Mouse (Mus musculus) hindbrain, embryonic 12.5 days (tissue): Measurements from ENCODE around the gene Nr6a1. TPM values are rescaled to one million over a fixed set of nuclear protein-coding genes. Genes with fewer than 3 reads are reported as not detected.
A peak's percentile ranks its signal among the peaks of the same experiment; 100 is the strongest.

ENCODE experiments used
- ATAC-seq: fragments of 200-750 bp; cut with Nextera tagmentation; 2 replicates; pipeline ENCODE4 v1.8.0; 2017; ENCODE audit warnings: moderate TSS enrichment; ENCODE audit not compliant: low FRiP score
- H3K27ac ChIP-seq: fragments of 300-500 bp; sonication (generic); 2 replicates; pipeline ENCODE4 v1.5.1; 2016; ENCODE audit warnings: mild to moderate bottlenecking
- H3K27me3 ChIP-seq: fragments of 300-500 bp; sonication (generic); 2 replicates; pipeline ENCODE4 v1.6.1; 2016; ENCODE audit warnings: mild to moderate bottlenecking
- H3K36me3 ChIP-seq: fragments of 300-500 bp; sonication (generic); 2 replicates; pipeline ENCODE4 v1.6.1; 2016; ENCODE audit warnings: mild to moderate bottlenecking
- H3K4me1 ChIP-seq: fragments of 300-500 bp; sonication (generic); 2 replicates; pipeline ENCODE4 v1.6.1; 2016
- H3K4me2 ChIP-seq: fragments of 300-500 bp; sonication (generic); replicated peaks from 2 replicates; pipeline ENCODE4 v1.6.1; 2016; ENCODE audit warnings: mild to moderate bottlenecking
- H3K4me3 ChIP-seq: fragments of 300-500 bp; sonication (generic); 2 replicates; pipeline ENCODE4 v1.5.1; 2016; ENCODE audit warnings: mild to moderate bottlenecking
- H3K9ac ChIP-seq: fragments of 300-500 bp; sonication (generic); 2 replicates; pipeline ENCODE4 v1.6.1; 2016; ENCODE audit warnings: mild to moderate bottlenecking, moderate library complexity
- H3K9me3 ChIP-seq: fragments of 300-500 bp; sonication (generic); replicated peaks from 2 replicates; pipeline ENCODE4 v1.6.1; 2016; ENCODE audit warnings: mild to moderate bottlenecking
- WGBS: fragments of 180-500 bp; shearing (Covaris S2); methylation state at CpG from one replicate; pipeline ENCODE4 v1.1.7; 2016; 5-methylcytosine and 5-hydroxymethylcytosine counted together
- polyA plus RNA-seq: library from polyadenylated mRNA; unstranded; fragments of >200 nt; fragmentation: Nextera tagmentation; extraction: Ambion mirVana; gene quantifications from 2 replicates; pipeline ENCODE4 v1.2.1, GENCODE M21; 2016

Nr6a1 gene
- polyA plus RNA-seq, 1 experiment from 2014 or later = 3.8 TPM

DNA sequence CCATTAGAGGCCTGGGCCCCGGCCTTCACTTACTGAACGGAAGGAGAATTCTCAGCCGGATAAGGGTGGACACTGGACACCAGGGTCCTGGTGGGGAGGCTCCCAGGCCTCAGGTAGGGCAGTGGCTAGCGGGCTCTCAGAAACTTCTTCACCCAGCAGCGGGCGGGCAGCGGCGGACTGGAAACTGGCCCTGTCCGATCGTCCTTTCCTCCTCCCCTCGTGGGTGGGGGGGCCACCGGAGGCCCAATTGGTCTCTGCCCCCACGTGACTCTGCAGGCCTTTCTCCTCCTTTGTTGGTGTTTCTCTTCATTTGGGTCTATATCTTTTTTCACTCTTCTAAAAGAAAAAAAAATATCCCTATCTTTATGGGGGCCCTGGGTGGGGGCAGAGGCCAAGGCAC is 213.2 kb downstream of the Nr6a1 start, which contains the start of gene Nr5a1:
TSS of gene Nr5a1 (minus strand) at position 219 of the 400 bp plus-strand sequence.
- no peak within 1 kb of the TSS for H3K9ac ChIP-seq
- H3K36me3 ChIP-seq = no peaks in the 10 kb centered on the region
- no peak within 1 kb of the TSS for H3K27ac ChIP-seq
- no peak within 1 kb of the TSS for H3K4me2 ChIP-seq
- H3K9me3 ChIP-seq = no peaks in the 10 kb centered on the region
- peaks cover 55% of the 10 kb centered on the region for H3K27me3 ChIP-seq
- no peak within 1 kb of the TSS for H3K4me3 ChIP-seq
- no peak for ATAC-seq
- peaks cover 21% of the 10 kb centered on the region for H3K4me1 ChIP-seq
- 85% methylated on average over 13 of the region's 13 CpGs for WGBS

DNA sequence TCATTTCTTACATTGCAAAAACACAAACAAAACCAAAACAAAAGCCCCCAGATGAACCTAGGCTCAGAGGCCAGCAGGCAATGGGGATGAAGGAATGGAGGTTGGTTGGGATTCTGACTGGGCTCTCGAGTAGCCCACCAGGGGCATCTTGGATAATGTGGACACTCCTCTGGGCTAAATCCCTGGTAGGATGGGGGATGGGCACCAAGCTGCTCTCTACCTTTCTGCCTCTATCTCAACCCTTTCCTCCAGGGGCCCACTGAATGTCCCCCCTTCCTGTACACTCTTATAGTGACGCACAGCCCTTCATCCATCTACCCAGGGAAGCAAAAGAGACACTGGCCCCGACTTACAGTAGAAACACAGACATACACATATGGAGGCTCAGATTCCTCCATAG is 213.9 kb downstream of the Nr6a1 start:
- Histone ChIP-seq H3K4me3 (no peak overlapping the region), H3K4me1 (peaks cover 24% of the 10 kb centered on the region), H3K27ac (no peak overlapping the region), H3K9me3 (no peaks in the 10 kb centered on the region), H3K4me2 (no peak overlapping the region), H3K36me3 (no peaks in the 10 kb centered on the region), H3K9ac (no peak overlapping the region), H3K27me3 (peaks cover 61% of the 10 kb centered on the region)
- WGBS = 71% methylated on average over 3 of the region's 3 CpGs
- ATAC-seq = no peak

GRCm38 (mm10) chr2:38712769-38713125 is 214.7 kb downstream of the Nr6a1 start:
- Histone ChIP-seq H3K4me3 (no peak overlapping the region), H3K27ac (no peak overlapping the region), H3K4me2 (no peak overlapping the region), H3K27me3 (peaks cover 69% of the 10 kb centered on the region), H3K9ac (no peak overlapping the region), H3K36me3 (no peaks in the 10 kb centered on the region), H3K9me3 (no peaks in the 10 kb centered on the region), H3K4me1 (peaks cover 24% of the 10 kb centered on the region)
- 22% methylated on average over 11 of the region's 11 CpGs for WGBS
- ATAC-seq = no peak

GRCm38 (mm10) chr2:38712076-38712768 is 215.3 kb downstream of the Nr6a1 start:
- Histone ChIP-seq H3K27ac (no peak overlapping the region), H3K27me3 (peaks cover 74% of the 10 kb centered on the region), H3K36me3 (no peaks in the 10 kb centered on the region), H3K4me1 (peaks cover 24% of the 10 kb centered on the region), H3K4me3 (peak overlapping the region; percentile 33), H3K4me2 (peak overlapping the region; percentile 50), H3K9me3 (no peaks in the 10 kb centered on the region), H3K9ac (peak overlapping the region; percentile 15; the same call in 1 of the 2 replicates)
- ATAC-seq = no peak
- WGBS = 5% methylated on average over 50 of the region's 58 CpGs

DNA sequence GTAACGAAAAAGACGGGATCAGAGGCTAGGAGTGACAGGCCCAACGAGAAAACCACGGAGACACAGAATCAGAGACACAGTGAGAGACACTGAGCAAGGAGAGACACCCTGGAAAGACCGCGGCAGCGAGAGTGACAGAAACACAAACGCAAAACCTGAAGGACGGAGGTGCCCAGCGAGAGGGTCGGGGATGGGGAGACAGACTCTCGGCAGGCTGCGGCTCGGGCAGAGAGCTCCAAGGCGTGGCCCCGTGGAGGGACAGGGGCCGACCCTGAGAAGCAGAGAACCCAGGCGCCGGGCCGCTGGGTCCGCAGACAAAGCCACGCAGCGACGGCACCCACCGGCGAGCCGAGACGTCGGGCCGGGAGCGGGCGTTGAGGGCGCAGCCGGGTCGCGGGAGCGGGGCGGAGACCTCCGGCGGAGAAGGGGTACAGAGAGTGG is 216.0 kb downstream of the Nr6a1 start:
- H3K4me2 ChIP-seq = peak overlapping the region; percentile 50
- peaks cover 24% of the 10 kb centered on the region for H3K4me1 ChIP-seq
- H3K36me3 ChIP-seq = no peaks in the 10 kb centered on the region
- H3K9me3 ChIP-seq = no peaks in the 10 kb centered on the region
- H3K9ac ChIP-seq = peak overlapping the region; percentile 15; the same call in 1 of the 2 replicates
- WGBS = under 1% methylated on average over 39 of the region's 40 CpGs
- H3K27me3 ChIP-seq = peaks cover 82% of the 10 kb centered on the region
- ATAC-seq = no peak
- peak overlapping the region; percentile 33 for H3K4me3 ChIP-seq
- H3K27ac ChIP-seq = no peak overlapping the region

DNA sequence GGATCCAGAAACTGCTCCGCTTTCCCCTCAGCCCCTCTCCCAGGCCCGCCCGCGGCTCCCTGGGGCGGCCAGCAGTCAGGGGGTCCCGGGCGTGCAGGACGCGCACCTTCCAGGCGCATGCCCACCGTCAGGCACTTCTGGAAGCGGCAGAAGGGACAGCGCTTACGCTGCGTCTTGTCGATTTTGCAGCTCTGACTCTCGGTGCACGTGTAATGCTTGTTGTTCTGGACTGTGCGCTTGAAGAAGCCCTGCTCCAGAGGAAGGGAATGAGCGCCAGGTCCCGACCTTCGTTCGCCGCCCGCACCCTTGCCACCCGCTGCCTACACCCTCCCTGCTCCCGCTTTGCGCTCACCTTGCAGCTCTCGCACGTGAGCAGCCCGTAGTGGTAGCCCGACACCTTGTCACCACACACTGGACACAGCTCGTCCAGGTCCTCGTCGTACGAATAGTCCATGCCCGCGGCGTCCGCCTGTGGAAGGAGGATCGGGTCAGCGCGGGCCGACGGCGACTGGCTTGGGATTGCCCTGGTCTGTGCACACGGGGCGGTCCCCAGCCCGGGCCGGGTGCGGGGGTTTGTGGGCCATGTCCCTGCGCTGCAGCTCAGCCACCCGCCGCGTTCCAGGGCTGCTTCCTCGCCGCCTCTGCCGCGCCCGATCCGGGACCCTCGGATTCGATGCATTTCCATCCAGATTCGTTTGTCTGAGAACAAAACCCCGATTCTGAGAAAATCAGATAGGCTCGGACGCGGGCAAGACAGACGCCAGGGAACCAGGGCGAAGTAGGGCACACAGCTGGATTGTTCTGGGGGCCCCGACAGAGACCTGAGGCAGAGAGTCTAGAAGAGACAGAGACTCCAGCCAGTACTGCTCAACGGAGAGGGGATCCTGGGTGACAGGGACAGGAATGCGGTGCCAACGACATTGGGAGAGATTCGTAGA is 216.9 kb downstream of the Nr6a1 start:
- no peak for ATAC-seq
- Histone ChIP-seq H3K27me3 (peaks cover 91% of the 10 kb centered on the region), H3K4me3 (peak overlapping the region; percentile 26), H3K9ac (peak overlapping the region; percentile 8; the same call in 1 of the 2 replicates), H3K9me3 (no peaks in the 10 kb centered on the region), H3K36me3 (no peaks in the 10 kb centered on the region), H3K4me1 (peaks cover 24% of the 10 kb centered on the region), H3K27ac (no peak overlapping the region), H3K4me2 (peak overlapping the region; percentile 48)
- under 1% methylated on average over 75 of the region's 75 CpGs for WGBS

DNA sequence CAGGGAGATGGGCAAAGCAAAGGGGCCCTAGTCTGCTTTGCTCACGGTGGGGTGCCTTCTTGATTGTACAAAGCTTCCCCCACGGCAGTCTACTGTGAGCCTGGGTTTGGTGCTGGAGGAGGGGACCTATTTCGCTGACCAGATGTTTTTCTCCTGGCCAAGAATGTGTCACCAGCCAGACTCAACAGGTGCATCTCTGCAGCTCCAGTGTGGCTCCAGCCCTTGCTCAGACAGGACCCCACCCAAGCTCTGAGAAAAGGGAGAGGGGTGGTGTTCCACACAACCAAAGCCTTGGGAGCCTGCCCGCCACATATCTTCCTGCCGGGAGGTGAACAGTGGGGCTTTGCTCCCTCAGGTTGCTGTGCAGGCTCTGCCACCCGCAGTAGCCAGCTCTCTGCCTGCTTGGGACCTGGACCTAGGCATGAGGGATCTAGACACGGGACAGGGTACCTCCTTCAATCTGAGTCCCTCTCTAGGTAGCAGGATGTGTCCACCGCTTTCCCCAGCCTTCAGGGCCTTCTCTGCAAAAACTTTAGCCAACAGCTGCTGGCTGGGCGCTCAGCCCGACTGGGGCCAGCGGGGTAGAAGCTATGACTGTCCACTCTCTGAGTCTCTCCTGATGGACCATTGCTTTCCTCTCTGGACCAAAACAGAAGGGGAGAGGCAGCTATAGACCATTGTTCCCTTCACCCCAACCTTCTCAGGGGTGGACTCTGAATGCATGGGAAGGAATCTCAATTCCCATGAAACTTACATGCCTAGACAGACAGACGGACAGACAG is 218.4 kb downstream of the Nr6a1 start:
- no peak overlapping the region for H3K4me2 ChIP-seq
- H3K27ac ChIP-seq = no peak overlapping the region
- ATAC-seq = no peak
- H3K27me3 ChIP-seq = peaks cover 95% of the 10 kb centered on the region
- H3K36me3 ChIP-seq = no peaks in the 10 kb centered on the region
- no peak overlapping the region for H3K4me3 ChIP-seq
- peaks cover 24% of the 10 kb centered on the region for H3K4me1 ChIP-seq
- 28% methylated on average over 12 of the region's 12 CpGs for WGBS
- no peak overlapping the region for H3K9ac ChIP-seq
- no peaks in the 10 kb centered on the region for H3K9me3 ChIP-seq

- H3K27me3 ChIP-seq = peaks cover 85% of the 10 kb centered on the region
- no peak overlapping the region for H3K27ac ChIP-seq
- H3K9me3 ChIP-seq = no peaks in the 10 kb centered on the region
- H3K4me2 ChIP-seq = no peak overlapping the region
- H3K36me3 ChIP-seq = no peaks in the 10 kb centered on the region
- H3K4me3 ChIP-seq = no peak overlapping the region
- 38% methylated on average over 6 of the region's 6 CpGs for WGBS
- no peak for ATAC-seq
- H3K9ac ChIP-seq = no peak overlapping the region
- peaks cover 18% of the 10 kb centered on the region for H3K4me1 ChIP-seq
Measured at GRCm38 (mm10) chr2:38706661-38707060, 220.8 kb downstream of the Nr6a1 start.

DNA sequence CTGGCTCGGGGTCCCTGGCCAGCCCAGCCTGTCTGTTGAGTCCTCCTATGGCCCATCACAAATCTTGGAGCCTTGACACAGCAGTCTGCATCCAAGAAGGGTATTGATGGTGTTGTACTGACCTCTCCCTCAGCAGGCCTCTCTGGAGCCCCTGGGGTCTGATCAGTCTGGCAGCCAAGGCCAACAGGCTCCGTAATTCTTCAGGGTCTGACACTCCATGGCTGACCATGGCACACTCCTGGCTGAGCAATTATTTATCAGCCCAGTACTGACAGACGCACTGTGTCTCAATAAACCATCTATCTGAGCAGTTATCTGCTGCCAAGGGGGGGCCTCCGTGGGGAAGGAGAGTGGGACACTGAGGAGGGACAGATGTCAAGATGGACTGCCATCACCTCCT is 222.5 kb downstream of the Nr6a1 start:
- H3K4me1 ChIP-seq = peaks cover 4% of the 10 kb centered on the region
- no peaks in the 10 kb centered on the region for H3K36me3 ChIP-seq
- no peak for ATAC-seq
- H3K4me2 ChIP-seq = no peak overlapping the region
- H3K4me3 ChIP-seq = no peak overlapping the region
- peaks cover 81% of the 10 kb centered on the region for H3K27me3 ChIP-seq
- no peak overlapping the region for H3K9ac ChIP-seq
- no peaks in the 10 kb centered on the region for H3K9me3 ChIP-seq
- H3K27ac ChIP-seq = no peak overlapping the region
- 73% methylated on average over 4 of the region's 4 CpGs for WGBS

DNA sequence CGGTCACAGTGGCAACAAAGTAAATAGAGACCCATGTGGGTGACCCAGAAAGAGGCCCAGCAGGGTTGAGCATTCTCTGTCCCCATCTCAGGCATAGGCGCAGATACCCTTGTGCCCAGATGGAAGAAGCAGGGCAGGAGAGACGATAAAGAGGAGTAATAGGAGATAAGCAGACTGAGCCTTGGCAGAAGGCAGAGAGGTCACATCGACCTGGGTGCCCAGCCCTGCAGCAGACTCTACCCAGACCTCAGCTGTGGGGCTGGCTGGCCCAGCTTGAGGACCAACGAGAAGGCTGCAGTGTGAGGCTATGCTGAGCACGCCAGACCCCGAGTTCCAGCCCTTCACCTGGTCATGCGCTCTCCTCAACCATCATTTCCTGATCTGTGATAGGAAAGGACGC is 223.2 kb downstream of the Nr6a1 start:
- WGBS = 86% methylated on average over 9 of the region's 9 CpGs
- Histone ChIP-seq H3K36me3 (no peaks in the 10 kb centered on the region), H3K9ac (no peak overlapping the region), H3K4me3 (no peak overlapping the region), H3K9me3 (no peaks in the 10 kb centered on the region), H3K27me3 (peaks cover 81% of the 10 kb centered on the region), H3K4me2 (no peak overlapping the region), H3K4me1 (0 out of 2 replicates have a peak, but pooled peaks cover 3% of the 10 kb centered on the region), H3K27ac (no peak overlapping the region)
- no peak for ATAC-seq

- Histone ChIP-seq H3K27me3 (peaks cover 68% of the 10 kb centered on the region), H3K4me1 (peaks cover 34% of the 10 kb centered on the region), H3K27ac (no peak overlapping the region), H3K9me3 (no peaks in the 10 kb centered on the region), H3K36me3 (no peaks in the 10 kb centered on the region), H3K4me3 (no peak overlapping the region), H3K9ac (no peak overlapping the region), H3K4me2 (no peak overlapping the region)
- no peak for ATAC-seq
- 71% methylated on average over 5 of the region's 5 CpGs for WGBS
Measured at GRCm38 (mm10) chr2:38700177-38700576, 227.3 kb downstream of the Nr6a1 start.

DNA sequence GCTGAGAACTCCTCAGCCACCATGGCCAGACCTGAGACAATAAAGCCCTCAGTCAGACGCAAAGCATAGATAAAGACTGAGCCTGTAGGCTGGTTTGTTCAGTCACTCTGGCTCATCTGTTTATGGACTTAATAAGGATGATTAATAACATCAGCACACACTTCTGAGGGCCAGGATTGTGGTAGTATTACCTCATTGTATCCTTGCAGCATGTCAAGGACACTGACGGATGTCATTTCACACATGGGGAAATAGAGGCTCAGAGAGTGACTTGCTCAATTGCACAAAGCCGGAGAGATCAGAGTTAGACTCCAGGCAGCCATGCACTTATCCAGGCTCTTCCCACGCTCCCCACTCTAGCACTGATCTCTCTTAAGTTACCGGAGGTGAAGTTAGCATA is 228.9 kb downstream of the Nr6a1 start:
- H3K4me1 ChIP-seq = peaks cover 38% of the 10 kb centered on the region
- no peak overlapping the region for H3K4me3 ChIP-seq
- H3K27me3 ChIP-seq = peaks cover 58% of the 10 kb centered on the region
- WGBS = 83% methylated on average over 5 of the region's 5 CpGs
- H3K9ac ChIP-seq = no peak overlapping the region
- no peaks in the 10 kb centered on the region for H3K9me3 ChIP-seq
- H3K27ac ChIP-seq = no peak overlapping the region
- no peak for ATAC-seq
- H3K36me3 ChIP-seq = no peaks in the 10 kb centered on the region
- H3K4me2 ChIP-seq = no peak overlapping the region
